Mouse (Mus musculus) thymus, adult 2 months (tissue): ENCODE results near the gene Cd24a. TPM values are rescaled to one million over a fixed set of nuclear protein-coding genes. Genes with fewer than 3 reads are reported as not detected.

ENCODE experiments used
- DNase-seq: peaks from one replicate; pipeline ENCODE4 v3.0.0; 2021
- H3K27ac ChIP-seq: fragments of 200-500 bp; 2 replicates; pipeline ENCODE4 v1.5.1; 2012; ENCODE audit warnings: low read length, control low read depth; ENCODE audit not compliant: control insufficient read depth, insufficient read depth
- H3K27me3 ChIP-seq: fragments of 200-500 bp; 2 replicates; pipeline ENCODE4 v1.6.1; 2012; ENCODE audit warnings: mild to moderate bottlenecking, low read length, moderate library complexity, mixed read lengths; ENCODE audit not compliant: control insufficient read depth, insufficient read depth
- H3K36me3 ChIP-seq: fragments of 200-500 bp; 2 replicates; pipeline ENCODE4 v1.6.1; 2012; ENCODE audit warnings: mild to moderate bottlenecking, low read length, moderate library complexity; ENCODE audit not compliant: control insufficient read depth, insufficient read depth
- H3K4me1 ChIP-seq: fragments of 200-500 bp; replicated peaks from 2 replicates; pipeline ENCODE4 v1.6.1; 2012; ENCODE audit warnings: low read length; ENCODE audit not compliant: control insufficient read depth, insufficient read depth
- H3K4me3 ChIP-seq: fragments of 200-500 bp; 2 replicates; pipeline ENCODE4 v1.5.1; 2012; ENCODE audit warnings: mild to moderate bottlenecking, low read length, control low read depth, moderate library complexity; ENCODE audit not compliant: control insufficient read depth, insufficient read depth
- CTCF ChIP-seq: fragments of 200-500 bp; IDR thresholded peaks from 2 replicates; pipeline ENCODE4 v1.5.1; 2012; ENCODE audit warnings: mild to moderate bottlenecking, control low read depth, low read length, moderate library complexity, borderline replicate concordance; ENCODE audit not compliant: control insufficient read depth, poor library complexity, insufficient read depth; ENCODE audit errors: extremely low read depth
- POLR2A ChIP-seq: fragments of 200-500 bp; IDR thresholded peaks from 2 replicates; pipeline ENCODE4 v1.6.1; 2012; ENCODE audit warnings: mild to moderate bottlenecking, low read length, control low read depth, moderate library complexity; ENCODE audit not compliant: control insufficient read depth, poor library complexity, insufficient read depth; ENCODE audit errors: extremely low read depth
- WGBS: fragments of 180-500 bp; shearing (Covaris S2); methylation state at CpG from one replicate; pipeline ENCODE4 v1.1.7; 2018; 5-methylcytosine and 5-hydroxymethylcytosine counted together
- polyA plus RNA-seq: library from polyadenylated mRNA; depleted of rRNA; stranded (reverse); fragments of >200 nt; gene quantifications from 2 replicates; pipeline ENCODE4 v1.2.3, GENCODE M21; 2012; rRNA removed

Gene Cd24a
- polyA plus RNA-seq, 1 experiment = 247 TPM

GRCm38 (mm10) chr10:43631639-43632354, 53.7 kb downstream of the Cd24a start:
- no peak for DNase-seq
- Histone ChIP-seq H3K27me3 (no peaks in the 10 kb centered on the region), H3K4me1 (no peaks in the 10 kb centered on the region), H3K27ac (no peak overlapping the region), H3K36me3 (no peaks in the 10 kb centered on the region), H3K4me3 (no peak overlapping the region)
- 98% methylated on average over 2 of the region's 2 CpGs for WGBS
- TF ChIP-seq POLR2A (no peak), CTCF (no peak)

- Histone ChIP-seq H3K4me1 (no peaks in the 10 kb centered on the region), H3K4me3 (no peak overlapping the region), H3K36me3 (no peaks in the 10 kb centered on the region), H3K27me3 (no peaks in the 10 kb centered on the region), H3K27ac (no peak overlapping the region)
- WGBS = 72% methylated on average over 4 of the region's 4 CpGs
- TF ChIP-seq CTCF (no peak), POLR2A (no peak)
- no peak for DNase-seq
Observed at GRCm38 (mm10) chr10:43633117-43633516, 55.0 kb downstream of the Cd24a start.

Other genes with a start within 250 kb of the Cd24a start
- 5.1 and 7.3 TPM in 2 replicates for gene Bend3, start 99.5 kb upstream of the Cd24a start, polyA plus RNA-seq
- gene Gm9803, start 54.2 kb upstream of the Cd24a start, polyA plus RNA-seq = 125 and 155 TPM in 2 replicates
- gene 1700021F05Rik, start 37.3 kb upstream of the Cd24a start, polyA plus RNA-seq = 8.0 and 10.4 TPM in 2 replicates